Mouse (Mus musculus): Measurements from ENCODE around the gene Gm17662. TPM values are rescaled to one million over a fixed set of nuclear protein-coding genes. Genes with fewer than 3 reads are reported as not detected.

Gene Gm17662
- not detected for polyA plus RNA-seq (2014; fragmentation: Illumina TruSeq; extraction: RNeasy Lipid Tissue Mini Kit (QIAGEN cat#74804); ENCODE audit: insufficient read depth, low read depth, low replicate concordance)

DNA sequence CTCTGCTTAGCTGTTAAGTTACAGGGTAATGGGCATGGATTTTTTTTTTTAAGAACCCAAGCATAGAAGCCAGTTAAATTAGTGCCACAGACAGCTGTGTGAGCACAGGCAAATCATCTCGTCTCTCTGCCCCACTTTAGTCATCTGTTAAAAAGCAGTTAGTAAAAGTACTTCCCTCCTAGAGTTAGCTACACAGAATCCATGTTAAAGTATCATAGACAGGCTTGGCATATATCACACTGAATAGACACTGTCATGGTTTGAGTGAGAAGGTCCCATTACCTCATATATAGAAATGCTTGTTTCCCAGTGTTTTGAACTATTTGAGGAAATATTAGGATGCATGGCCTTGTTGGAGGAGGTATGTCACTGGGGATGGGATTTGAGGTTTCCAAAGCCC is at the start of gene Gm17662:
Gene Gm17662 (plus strand): TSS at position 301 of the 400 bp plus-strand sequence.

DNA sequence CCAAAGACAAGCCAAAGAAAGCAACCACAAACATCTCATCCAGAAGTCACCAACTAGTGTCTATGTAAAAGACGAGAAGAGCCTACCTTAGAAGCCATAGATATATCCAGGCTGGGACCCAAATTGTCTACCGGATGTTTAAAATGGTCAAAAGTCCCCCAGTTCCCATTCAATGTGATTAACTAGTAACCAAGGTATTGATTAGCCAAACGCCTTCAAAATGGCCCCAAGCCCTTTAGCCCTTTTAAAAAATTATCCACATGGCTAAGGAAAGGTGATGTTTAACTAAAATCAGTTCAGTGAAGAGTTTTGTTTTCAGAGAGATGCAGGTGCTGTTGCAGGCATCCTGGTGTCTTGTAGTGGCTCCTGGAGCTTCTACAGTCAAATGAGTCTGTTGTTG is 19.2 kb downstream of the Gm17662 start, which contains the start of gene C8a:
Gene C8a (minus strand): TSS at position 76 of the 400 bp plus-strand sequence.

Other genes starting within 250 kb of the Gm17662 start
- gene C8b, start 91.0 kb upstream of the Gm17662 start, polyA plus RNA-seq (2014; fragmentation: Illumina TruSeq; extraction: RNeasy Lipid Tissue Mini Kit (QIAGEN cat#74804); ENCODE audit: insufficient read depth, low read depth, low replicate concordance): not detected
- not detected for gene C8a, start 19.1 kb downstream of the Gm17662 start, polyA plus RNA-seq (2014; fragmentation: Illumina TruSeq; extraction: RNeasy Lipid Tissue Mini Kit (QIAGEN cat#74804); ENCODE audit: insufficient read depth, low read depth, low replicate concordance)
- 0.07 TPM for gene Fyb2, start 56.1 kb downstream of the Gm17662 start, polyA plus RNA-seq (2014; fragmentation: Illumina TruSeq; extraction: RNeasy Lipid Tissue Mini Kit (QIAGEN cat#74804); ENCODE audit: insufficient read depth, low read depth, low replicate concordance)